Mouse (Mus musculus) neural tube, embryonic 11.5 days (tissue): Measurements from ENCODE around the gene Cpn2. TPM values are rescaled to one million over a fixed set of nuclear protein-coding genes. Genes with fewer than 3 reads are reported as not detected.

Experiments
- ATAC-seq: fragments of 200-750 bp; cut with Nextera tagmentation; 2 replicates; pipeline ENCODE4 v1.8.0; 2017; ENCODE audit warnings: moderate number of reproducible peaks, mild to moderate bottlenecking, moderate TSS enrichment, moderate library complexity; ENCODE audit not compliant: insufficient read depth, low FRiP score, low TSS enrichment
- DNase-seq: peaks from one replicate; pipeline ENCODE4 v3.0.0-alpha.2; 2015; ENCODE audit warnings: low spot score
- H3K27ac ChIP-seq: fragments of 300-500 bp; sonication (generic); 2 replicates; pipeline ENCODE4 v1.5.1; 2014; ENCODE audit warnings: low read depth, mild to moderate bottlenecking, low read length
- H3K27me3 ChIP-seq: fragments of 300-500 bp; sonication (generic); 2 replicates; pipeline ENCODE4 v1.6.1; 2014; ENCODE audit warnings: mild to moderate bottlenecking, low read length, mixed read lengths; ENCODE audit not compliant: control insufficient read depth, insufficient read depth
- H3K36me3 ChIP-seq: fragments of 300-500 bp; sonication (generic); 2 replicates; pipeline ENCODE4 v1.6.1; 2014; ENCODE audit warnings: mild to moderate bottlenecking, low read length, moderate library complexity, mixed read lengths; ENCODE audit not compliant: control insufficient read depth, insufficient read depth
- H3K4me1 ChIP-seq: fragments of 300-500 bp; sonication (generic); 2 replicates; pipeline ENCODE4 v1.6.1; 2014; ENCODE audit warnings: low read length, mixed read lengths; ENCODE audit not compliant: control insufficient read depth, insufficient read depth
- H3K4me2 ChIP-seq: fragments of 300-500 bp; sonication (generic); 2 replicates; pipeline ENCODE4 v1.6.1; 2014; ENCODE audit warnings: low read depth, mild to moderate bottlenecking, moderate library complexity
- H3K4me3 ChIP-seq: fragments of 300-500 bp; sonication (generic); 2 replicates; pipeline ENCODE4 v1.5.1; 2014; ENCODE audit warnings: low read depth, low read length
- H3K9ac ChIP-seq: fragments of 300-500 bp; sonication (generic); 2 replicates; pipeline ENCODE4 v1.6.1; 2014; ENCODE audit warnings: mild to moderate bottlenecking, low read length
- H3K9me3 ChIP-seq: fragments of 300-500 bp; sonication (generic); 2 replicates; pipeline ENCODE4 v1.6.1; 2016; ENCODE audit warnings: low read length; ENCODE audit not compliant: control insufficient read depth
- WGBS: fragments of 180-500 bp; shearing (Covaris S2); extraction: QIAGEN DNeasy Blood & Tissue Kit; methylation state at CpG from one replicate; pipeline ENCODE4 v1.1.7; 2014; 5-methylcytosine and 5-hydroxymethylcytosine counted together
- polyA plus RNA-seq: library from polyadenylated mRNA; unstranded; fragments of >200 nt; fragmentation: Nextera tagmentation; extraction: Ambion mirVana; gene quantifications from 2 replicates; pipeline ENCODE4 v1.2.1, GENCODE M21; 2014

Gene Cpn2
- polyA plus RNA-seq, 1 experiment from 2014 or later: not detected

DNA sequence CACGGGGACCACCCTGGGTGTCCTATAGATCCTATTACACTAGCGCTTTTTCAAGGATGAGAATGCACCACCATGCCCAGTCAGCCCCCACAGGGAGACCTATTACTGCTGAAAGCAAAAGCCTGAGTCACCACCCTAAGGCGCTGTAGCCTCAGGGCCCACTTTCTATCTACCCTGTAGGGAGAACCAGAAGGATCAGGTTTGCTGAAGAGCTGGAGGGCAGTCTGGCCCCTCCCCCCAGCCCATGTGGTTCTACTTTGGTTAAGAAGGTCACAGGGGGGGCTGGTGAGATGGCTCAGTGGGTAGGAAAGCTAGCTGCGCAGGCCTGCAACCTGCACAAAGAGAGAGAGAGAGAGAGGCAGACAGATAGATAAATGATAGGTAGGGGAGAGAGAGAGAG lies 18.4 kb upstream of the Cpn2 start:
- H3K36me3 ChIP-seq: no peaks in the 10 kb centered on the region
- H3K9ac ChIP-seq: no peak overlapping the region
- ATAC-seq (no peak), DNase-seq (peak; percentile 40)
- no peak overlapping the region for H3K27ac ChIP-seq
- H3K4me1 ChIP-seq: peaks cover 11% of the 10 kb centered on the region
- peaks cover 12% of the 10 kb centered on the region; the same call in 1 of the 2 replicates for H3K27me3 ChIP-seq
- H3K9me3 ChIP-seq: no peaks in the 10 kb centered on the region
- no peak overlapping the region for H3K4me3 ChIP-seq
- no peak overlapping the region for H3K4me2 ChIP-seq
- WGBS: 56% methylated on average over 4 of the region's 4 CpGs

DNA sequence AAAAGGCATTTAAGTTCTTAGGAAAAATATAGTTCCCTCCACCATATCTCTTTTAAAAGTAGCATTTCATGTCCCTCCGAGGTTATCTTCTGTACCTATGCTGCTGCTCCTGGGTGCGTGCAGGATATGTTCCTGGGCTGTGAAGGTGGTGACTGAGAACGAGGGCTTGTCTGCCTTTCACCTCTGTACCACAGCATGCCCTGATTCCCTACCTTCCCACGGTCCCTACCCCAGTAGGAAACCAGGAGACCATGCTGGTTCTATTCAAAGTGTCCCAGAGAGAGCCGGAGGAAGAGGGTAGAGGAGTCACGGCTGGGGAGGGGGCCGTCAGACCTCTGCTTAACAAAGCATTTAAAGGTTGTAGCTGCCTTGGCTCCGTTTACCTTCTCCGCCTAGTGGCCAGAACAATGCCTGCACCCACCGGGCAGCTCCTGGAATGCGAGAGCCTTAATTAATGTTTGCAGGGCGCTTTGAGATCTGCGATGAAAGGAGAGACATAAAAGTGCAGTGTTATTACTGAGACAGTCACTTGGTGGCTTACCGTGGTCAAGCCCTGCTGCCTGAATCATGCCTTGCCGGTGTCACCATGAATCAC lies 16.5 kb upstream of the Cpn2 start:
- WGBS: 2% methylated on average over 15 of the region's 15 CpGs
- H3K4me1 ChIP-seq: peaks cover 11% of the 10 kb centered on the region
- ATAC-seq (0 out of 2 replicates have a peak, but pooled peaks have one; percentile 40), DNase-seq (peak; percentile 77)
- H3K9ac ChIP-seq: no peak overlapping the region
- H3K36me3 ChIP-seq: no peaks in the 10 kb centered on the region
- H3K9me3 ChIP-seq: no peaks in the 10 kb centered on the region
- H3K27me3 ChIP-seq: peaks cover 10% of the 10 kb centered on the region; the same call in 1 of the 2 replicates
- H3K4me3 ChIP-seq: no peak overlapping the region
- H3K27ac ChIP-seq: no peak overlapping the region
- peak overlapping the region; percentile 33 for H3K4me2 ChIP-seq

DNA sequence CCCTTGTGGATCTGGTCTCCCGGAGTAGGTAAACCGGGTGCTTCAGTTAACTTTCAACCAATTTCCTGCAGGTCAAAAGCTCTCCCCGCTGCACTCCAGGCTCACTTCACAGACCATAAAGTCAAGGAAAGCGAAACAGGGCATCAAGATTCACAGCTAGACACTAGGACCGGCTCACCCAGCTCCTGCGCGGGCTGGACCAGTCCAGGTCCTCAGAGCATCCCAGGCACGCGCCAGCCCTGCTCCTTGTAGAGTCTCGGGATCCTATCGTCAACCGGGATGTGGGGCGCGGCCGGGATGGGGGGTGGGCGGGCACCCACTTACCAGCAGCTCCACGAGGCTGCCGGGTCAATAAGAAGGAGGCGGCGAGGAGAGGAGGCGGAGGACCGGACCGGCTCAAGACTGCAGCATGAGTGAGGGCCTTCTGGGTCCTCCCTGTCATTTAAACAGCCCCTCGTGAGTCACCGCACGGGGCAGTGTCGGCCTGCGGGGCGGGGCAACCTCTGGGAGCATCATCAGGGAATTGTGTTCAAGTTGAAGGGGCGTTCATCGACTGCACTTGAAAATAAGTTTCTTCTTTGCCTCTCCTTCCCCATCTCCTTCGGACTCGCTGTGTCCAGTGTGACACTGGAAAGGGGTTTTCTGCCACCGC lies 15.7 kb upstream of the Cpn2 start, which contains the start of gene Lrrc15:
TSS of gene Lrrc15 (minus strand) at position 413 of the 652 bp plus-strand sequence.
- Histone ChIP-seq H3K4me3 (peak within 1 kb of the TSS; percentile 22), H3K4me2 (peak within 1 kb of the TSS; percentile 46), H3K27ac (no peak within 1 kb of the TSS), H3K4me1 (peaks cover 11% of the 10 kb centered on the region), H3K9me3 (no peaks in the 10 kb centered on the region), H3K27me3 (peaks cover 10% of the 10 kb centered on the region; the same call in 1 of the 2 replicates), H3K9ac (0 out of 2 replicates have a peak within 1 kb of the TSS, but pooled peaks have one; percentile 5), H3K36me3 (no peaks in the 10 kb centered on the region)
- DNase-seq (peak; percentile 59), ATAC-seq (peak; percentile 56; the same call in 1 of the 2 replicates)
- WGBS: 5% methylated on average over 34 of the region's 34 CpGs

DNA sequence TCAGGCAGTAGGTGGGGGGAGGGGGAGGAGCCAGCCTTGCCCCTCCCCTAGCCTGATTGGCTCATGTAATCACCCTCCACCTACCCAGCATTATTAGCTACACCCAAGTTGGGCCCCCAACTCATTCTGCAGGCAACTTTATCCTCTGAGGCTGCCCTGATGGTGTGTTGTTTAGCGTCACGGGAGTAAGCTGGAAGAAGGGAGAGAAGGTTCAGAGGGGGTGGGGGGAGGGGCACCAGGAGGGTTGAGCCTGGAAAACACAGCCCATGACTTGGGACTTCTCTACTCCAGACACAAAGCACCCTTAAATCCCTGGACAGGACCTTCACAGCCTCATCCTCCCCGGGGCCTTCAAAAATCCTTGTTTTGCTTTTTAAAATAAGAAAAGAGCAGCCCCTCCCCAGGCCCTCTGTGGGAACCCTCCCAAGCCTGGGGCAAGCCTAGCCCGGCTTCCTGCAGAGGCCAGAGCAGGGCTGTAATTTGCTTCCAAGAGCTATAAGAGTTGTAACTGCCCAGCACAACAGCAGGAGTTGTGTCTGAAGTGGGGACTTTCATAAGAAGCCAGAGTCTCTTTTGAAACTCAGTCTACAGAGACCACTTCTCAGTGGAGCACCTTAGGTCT lies 13.5 kb upstream of the Cpn2 start:
- H3K27me3 ChIP-seq: peaks cover 10% of the 10 kb centered on the region; the same call in 1 of the 2 replicates
- WGBS: 4% methylated on average over 4 of the region's 4 CpGs

DNA sequence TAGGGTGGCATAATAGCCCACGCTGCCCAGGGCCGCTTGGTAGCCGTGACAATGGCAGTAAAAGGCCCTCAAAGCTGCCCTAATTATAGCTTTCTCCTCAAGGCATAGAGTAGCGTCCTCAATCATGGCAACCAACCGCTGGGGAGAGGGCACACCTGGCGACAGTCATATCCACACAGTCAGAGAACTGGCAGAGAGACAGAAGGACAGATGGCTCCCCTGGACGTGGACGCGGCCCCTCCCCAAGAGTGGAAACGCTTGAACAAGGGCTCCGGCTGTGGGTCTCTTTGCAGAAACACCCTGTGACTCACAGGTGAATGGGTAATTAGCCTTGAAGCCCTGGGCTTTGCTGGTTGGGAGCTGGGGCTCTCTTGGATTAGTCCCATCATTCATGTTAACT lies 11.1 kb upstream of the Cpn2 start:
- Histone ChIP-seq H3K27ac (no peak overlapping the region), H3K36me3 (no peaks in the 10 kb centered on the region), H3K27me3 (peaks cover 10% of the 10 kb centered on the region; the same call in 1 of the 2 replicates), H3K9ac (no peak overlapping the region), H3K4me1 (peaks cover 9% of the 10 kb centered on the region), H3K4me3 (no peak overlapping the region), H3K9me3 (no peaks in the 10 kb centered on the region), H3K4me2 (no peak overlapping the region)
- 69% methylated on average over 11 of the region's 11 CpGs for WGBS
- DNase-seq (no peak), ATAC-seq (no peak)

More for the DNA sequence above, 13.5 kb upstream of the Cpn2 start:
- Histone ChIP-seq H3K36me3 (no peaks in the 10 kb centered on the region), H3K9me3 (no peaks in the 10 kb centered on the region), H3K27ac (no peak overlapping the region), H3K4me3 (no peak overlapping the region), H3K9ac (no peak overlapping the region), H3K4me1 (peaks cover 11% of the 10 kb centered on the region), H3K4me2 (no peak overlapping the region)
- ATAC-seq: no peak
- no peak for DNase-seq

DNA sequence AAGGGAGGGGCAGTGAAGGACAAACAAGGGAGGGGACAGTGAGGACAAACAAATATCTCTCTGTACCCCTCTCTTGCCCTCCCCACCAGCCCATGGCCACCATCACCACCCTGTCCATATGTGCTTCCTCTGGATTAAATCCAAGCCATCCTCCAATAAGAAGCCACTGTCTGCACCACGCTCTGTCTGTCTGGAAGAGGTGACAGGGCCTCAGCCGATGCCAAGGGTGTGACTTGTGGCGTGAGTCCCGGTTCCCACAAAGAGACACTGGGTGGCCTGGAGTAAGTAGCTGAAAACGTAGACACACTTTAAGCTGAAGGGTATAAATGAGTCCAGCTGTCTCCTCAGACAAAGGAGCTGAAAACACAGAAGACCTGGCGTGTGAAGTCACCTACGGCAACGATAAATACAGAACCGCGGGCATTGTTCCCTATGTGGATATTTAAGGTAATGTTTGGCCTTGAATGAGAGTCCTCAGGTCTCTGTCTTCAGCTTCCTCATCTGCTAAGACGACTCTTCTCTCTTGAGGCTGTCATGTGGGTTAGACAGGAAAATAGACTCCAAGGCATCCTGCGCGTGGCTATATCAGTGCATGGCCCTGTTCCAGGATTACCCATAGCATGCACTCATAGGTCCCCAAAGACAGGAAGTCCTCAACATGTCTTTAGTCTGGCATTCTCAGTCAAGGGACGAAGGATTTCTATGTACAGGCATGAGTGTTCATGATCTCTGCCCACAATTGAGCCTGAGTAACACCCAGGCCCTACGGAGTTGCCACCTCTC lies 8.4 kb upstream of the Cpn2 start:
- ATAC-seq (no peak), DNase-seq (no peak)
- Histone ChIP-seq H3K27ac (no peak overlapping the region), H3K9ac (no peak overlapping the region), H3K27me3 (no peaks in the 10 kb centered on the region), H3K36me3 (no peaks in the 10 kb centered on the region), H3K4me2 (no peak overlapping the region), H3K4me1 (no peaks in the 10 kb centered on the region), H3K9me3 (no peaks in the 10 kb centered on the region), H3K4me3 (no peak overlapping the region)
- WGBS: 82% methylated on average over 15 of the region's 15 CpGs

DNA sequence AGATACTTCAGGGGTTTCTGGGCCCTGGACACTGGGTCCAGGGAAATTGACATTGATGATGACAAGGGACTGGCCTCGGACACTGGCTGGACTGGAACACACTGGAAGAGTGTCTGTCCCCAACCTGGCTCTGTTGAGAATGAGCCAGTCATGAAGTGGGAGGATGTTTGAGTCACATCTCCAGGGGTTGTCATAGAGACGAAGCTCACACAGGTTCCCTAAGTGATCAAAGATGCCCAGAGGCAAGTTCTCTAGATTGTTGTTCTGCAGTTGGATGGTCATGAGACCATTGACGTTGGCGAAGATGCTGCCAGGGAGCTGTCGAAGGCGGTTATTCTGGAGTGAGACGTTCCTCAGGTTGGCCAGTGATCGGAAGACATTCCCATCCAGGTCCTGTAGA lies 5.8 kb upstream of the Cpn2 start:
- DNase-seq (no peak), ATAC-seq (no peak)
- no peak overlapping the region for H3K4me2 ChIP-seq
- WGBS: 93% methylated on average over 8 of the region's 8 CpGs
- H3K4me3 ChIP-seq: no peak overlapping the region
- no peaks in the 10 kb centered on the region for H3K9me3 ChIP-seq
- H3K27me3 ChIP-seq: no peaks in the 10 kb centered on the region
- no peak overlapping the region for H3K9ac ChIP-seq
- no peak overlapping the region for H3K27ac ChIP-seq
- no peaks in the 10 kb centered on the region for H3K4me1 ChIP-seq
- no peaks in the 10 kb centered on the region for H3K36me3 ChIP-seq

DNA sequence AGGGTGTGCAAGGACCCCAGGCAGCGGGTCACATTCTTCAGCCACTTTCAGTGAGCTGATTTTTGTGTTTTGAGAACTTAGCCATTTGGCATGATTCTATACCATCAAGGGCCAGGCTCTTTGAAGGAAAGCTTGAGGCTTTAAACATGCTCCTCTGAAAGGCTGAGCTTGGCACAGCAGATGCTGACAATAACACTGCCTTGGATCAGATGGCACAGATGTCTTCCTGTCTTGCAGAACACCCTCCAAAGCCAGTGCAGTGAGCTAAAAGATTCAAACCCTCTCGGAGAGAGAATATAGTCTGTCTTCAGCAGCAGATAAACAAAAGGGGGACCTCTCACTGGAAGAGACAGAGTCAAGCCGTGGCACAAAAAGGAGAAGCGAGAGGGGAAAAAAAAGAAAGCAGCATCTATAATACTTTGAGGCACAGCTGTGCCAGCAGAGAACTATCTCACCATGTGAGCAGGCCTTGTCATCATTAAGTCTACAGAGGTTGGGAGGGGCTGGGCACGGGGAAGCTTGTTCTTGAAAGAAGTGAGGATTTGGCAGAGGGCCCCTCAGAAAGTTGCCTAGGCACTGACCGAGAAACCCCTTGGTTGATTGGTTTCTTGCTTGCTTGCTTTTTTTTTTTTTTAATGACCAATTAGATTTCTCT lies 4.8 kb upstream of the Cpn2 start:
- H3K9ac ChIP-seq: no peak overlapping the region
- no peak overlapping the region for H3K4me3 ChIP-seq
- no peak overlapping the region for H3K27ac ChIP-seq
- ATAC-seq (no peak), DNase-seq (no peak)
- H3K4me1 ChIP-seq: no peaks in the 10 kb centered on the region
- H3K27me3 ChIP-seq: no peaks in the 10 kb centered on the region
- WGBS: 80% methylated on average over 6 of the region's 6 CpGs
- no peak overlapping the region for H3K4me2 ChIP-seq
- no peaks in the 10 kb centered on the region for H3K9me3 ChIP-seq
- H3K36me3 ChIP-seq: no peaks in the 10 kb centered on the region
